Mouse (Mus musculus) liver, embryonic 14.5 days (tissue): ENCODE measurements around the gene Clcnkb.

ENCODE experiments used
- CTCF ChIP-seq: IDR thresholded peaks from 2 replicates; pipeline ENCODE4 v1.5.1; 2016; ENCODE audit warnings: antibody characterized with exemption, low read depth, control low read depth
- EP300 ChIP-seq: IDR thresholded peaks from 2 replicates; pipeline ENCODE4 v1.6.1; 2016; ENCODE audit warnings: antibody characterized with exemption, low read depth

DNA sequence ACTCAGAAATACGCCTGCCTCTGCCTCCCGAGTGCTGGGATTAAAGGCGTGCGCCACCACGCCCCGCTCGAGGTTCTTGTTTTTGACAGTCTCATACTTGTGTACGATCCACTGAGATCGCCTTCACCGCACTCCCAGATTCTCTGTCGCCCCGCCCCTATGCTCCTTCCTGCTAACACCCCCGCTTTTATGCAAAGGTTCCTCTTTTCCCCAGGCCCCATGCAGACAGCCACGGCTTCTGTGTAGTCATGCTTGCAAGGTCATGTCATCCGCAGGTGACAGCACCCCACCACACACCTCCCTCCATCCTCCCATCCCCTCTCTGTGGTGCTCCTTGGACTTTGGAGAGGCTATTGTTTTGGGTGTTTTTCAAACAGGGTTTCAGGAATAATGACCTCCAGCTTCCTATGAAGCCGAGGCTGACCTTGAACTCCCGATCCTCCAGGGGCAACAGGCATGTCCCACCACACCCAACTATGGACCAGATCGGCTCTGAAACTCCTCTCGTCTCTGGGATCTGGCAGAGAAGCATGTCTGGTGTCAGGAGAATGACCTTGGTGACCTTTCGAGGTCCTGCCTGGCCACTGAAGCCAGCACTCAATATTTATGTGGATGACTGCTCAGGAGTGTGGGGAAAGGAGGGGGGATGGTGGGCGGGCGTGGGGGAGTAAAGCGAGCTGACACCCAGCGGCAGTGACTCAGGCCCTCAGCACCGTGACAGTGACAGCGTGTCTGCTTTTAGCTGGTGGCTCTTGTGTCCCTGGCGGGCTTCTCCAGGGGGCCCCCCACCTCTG lies 3.8 kb upstream of the Clcnkb start:
- no peak for TF ChIP-seq CTCF
- TF ChIP-seq EP300, result no peak
